Mouse (Mus musculus): Measurements from ENCODE around the gene Sgcd. TPM values are rescaled to one million over a fixed set of nuclear protein-coding genes. Genes with fewer than 3 reads are reported as not detected.

The Sgcd gene
- total RNA-seq, 1 experiment from 2014 or later: not detected

DNA sequence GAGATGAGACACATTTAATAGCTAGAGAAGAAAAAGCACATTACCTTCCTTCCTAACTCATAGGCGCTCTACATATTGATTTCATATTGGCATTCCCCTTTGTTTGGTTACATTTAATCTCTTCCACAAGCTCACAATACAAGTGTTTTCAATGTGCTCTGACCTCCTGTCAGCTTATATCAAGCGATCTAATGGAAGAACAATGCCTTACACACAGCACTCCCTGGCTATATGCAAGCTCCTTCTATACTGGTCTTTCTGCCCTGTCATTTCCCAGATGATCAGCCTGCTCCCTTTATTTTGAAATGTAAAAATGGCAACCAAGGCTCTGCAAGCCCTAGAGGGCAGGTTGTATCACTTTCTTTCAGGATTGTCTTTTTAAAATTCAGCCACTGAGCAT is 881.1 kb downstream of the Sgcd start:
- ATAC-seq (replicated peaks; ENCODE audit: insufficient number of reproducible peaks, low FRiP score, low TSS enrichment, poor library complexity, severe bottlenecking): no peak

DNA sequence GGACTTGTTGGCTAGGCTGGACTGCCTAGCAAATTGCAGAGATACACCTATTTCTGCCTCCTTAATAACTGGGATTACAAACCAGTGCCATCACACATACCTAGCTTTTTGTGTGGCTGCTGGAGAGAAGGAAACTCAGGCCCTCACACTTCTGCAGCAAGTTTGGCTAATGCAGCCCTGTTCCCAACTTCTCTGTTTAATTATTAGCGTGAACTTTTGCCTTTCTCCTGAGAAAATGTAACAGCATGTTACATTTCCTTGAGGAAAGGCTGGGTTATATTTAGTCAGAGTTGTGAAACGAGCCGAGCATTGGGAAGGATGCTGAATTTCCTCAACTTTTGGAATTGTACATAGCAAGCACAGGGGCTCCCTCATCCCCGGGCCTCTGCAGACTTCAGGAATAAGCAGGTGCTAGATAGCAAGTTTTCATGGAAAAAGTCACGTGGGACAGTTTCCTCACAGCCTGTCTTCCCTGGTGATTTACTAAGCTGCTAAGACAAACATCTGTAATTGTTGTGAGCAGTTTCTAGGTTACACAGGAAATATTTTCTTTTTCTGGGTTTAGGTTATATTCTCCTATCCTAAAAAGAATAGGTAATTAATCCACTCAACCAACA is 895.4 kb downstream of the Sgcd start:
- no peak for ATAC-seq (replicated peaks; ENCODE audit: insufficient number of reproducible peaks, low FRiP score, low TSS enrichment, poor library complexity, severe bottlenecking)

DNA sequence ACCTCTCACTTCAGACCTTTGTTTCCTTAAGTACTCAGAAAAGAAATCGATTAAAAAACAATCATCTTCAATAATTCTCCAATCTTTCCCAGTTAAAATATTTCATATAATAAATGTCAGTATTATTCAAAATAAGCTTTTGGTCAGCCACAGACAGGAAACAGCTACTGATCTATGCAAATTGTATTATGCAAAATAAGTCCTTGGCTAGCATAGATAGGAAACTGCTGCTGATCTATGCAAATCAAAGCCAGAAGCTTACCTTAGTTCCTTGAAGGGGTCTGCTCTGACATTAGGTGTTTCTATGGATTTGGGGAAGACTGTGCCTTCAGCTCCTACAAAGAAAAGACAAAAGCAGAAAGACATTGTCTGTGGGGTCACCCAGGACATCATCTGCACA is 906.3 kb downstream of the Sgcd start:
- no peak for ATAC-seq (replicated peaks; ENCODE audit: insufficient number of reproducible peaks, low FRiP score, low TSS enrichment, poor library complexity, severe bottlenecking)

DNA sequence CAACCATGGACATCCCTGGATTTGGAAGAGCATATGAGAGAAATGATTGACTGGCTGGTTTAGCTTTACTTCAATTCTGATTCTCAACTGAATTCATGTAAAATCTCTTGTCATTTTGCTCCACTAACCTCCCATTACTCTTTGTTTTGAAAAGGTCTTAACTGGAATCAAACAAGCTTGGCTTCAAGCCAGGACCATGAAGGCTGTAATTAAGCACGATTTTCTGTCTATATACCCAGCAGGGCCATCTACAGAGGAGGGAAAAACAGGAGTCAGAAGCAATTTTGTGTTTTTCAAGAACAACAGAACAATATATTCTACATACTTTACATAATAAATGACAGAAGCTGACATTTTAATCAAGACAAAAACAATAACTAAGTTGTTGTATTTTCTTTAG is 915.2 kb downstream of the Sgcd start:
- no peak for ATAC-seq (replicated peaks; ENCODE audit: insufficient number of reproducible peaks, low FRiP score, low TSS enrichment, poor library complexity, severe bottlenecking)

DNA sequence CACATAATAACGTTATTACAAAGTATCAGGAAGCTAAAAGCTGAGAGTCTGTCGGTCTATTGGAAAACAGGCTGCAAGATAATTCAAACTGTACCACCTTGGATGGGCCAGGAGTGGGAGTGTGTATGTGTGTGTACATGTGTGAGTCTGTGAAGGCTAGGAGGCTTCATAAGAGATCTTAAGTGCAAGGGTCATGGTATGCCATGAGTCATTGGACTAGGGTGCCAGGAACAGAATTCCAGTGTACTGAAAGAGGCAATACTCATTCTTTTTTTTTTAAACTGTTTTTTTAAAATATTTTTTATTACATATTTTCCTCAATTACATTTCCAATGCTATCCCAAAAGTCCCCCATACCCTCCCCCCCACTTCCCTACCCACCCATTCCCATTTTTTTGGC is 917.6 kb downstream of the Sgcd start:
- ATAC-seq (replicated peaks; ENCODE audit: insufficient number of reproducible peaks, low FRiP score, low TSS enrichment, poor library complexity, severe bottlenecking): no peak

DNA sequence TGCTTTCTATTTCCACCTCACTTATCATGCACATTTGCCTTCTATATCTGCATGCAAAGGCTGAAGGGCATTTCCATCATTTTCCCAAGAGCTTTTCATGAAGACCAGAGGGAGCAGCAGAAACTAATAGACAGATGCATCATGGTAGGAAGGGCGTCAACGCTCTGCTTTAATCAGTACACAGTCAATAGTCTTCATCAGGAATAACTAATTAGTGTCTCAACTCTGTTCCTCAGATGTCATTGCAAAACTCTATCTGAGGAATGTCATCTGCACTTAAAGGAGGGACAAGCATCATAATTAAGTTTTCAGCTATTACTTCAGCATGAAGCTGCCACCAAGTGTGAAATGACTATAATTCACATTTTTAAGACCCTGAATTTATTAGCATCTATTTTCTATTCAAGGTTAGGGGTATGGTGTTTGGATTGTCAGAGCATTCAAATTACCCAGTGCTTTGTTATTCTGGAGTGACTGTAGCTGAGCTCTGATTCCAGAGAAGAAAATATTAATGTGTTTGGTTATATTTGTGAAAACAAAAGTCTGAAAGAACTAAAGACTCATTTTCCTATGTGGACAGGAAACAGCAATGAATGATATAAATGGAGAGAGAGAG is 918.9 kb downstream of the Sgcd start:
- no peak for ATAC-seq (replicated peaks; ENCODE audit: insufficient number of reproducible peaks, low FRiP score, low TSS enrichment, poor library complexity, severe bottlenecking)

DNA sequence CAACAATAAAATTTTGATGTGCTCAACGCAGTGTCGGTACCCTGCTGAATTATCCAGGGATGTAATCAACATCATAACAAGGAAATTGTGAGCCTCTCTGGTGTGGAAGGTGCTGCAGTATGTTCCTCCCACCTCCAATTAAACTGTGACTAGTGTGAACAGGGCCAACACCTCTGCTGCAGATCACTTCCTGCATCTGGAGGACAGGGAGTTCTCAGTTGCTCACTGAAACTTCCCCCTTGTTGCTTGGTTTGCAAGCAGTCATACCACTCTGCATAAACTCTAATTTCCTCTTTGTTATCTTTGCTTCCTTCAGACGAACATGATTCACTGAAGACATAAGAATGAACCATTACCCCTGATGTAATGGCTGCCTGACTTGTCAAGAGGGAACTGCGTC is 925.1 kb downstream of the Sgcd start:
- ATAC-seq (replicated peaks; ENCODE audit: insufficient number of reproducible peaks, low FRiP score, low TSS enrichment, poor library complexity, severe bottlenecking): no peak

DNA sequence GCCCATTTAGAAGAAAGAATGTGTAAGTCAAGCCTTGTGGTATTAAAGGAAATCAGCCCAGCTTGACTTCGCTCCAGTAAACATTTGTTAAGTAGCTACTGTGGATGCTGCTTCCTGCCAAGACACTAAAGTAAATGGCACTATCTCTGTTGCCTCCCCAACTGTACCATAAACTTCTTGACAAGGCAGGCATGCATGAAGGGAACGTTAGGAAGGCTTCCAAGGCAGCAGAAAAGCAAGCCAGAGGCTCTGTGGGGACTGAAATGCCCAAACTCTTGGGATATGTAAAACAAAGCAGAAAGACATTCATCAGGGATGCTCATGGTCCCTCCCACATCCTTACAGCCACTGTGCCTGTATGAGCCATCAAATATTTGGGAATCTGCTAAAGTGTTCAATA is 938.4 kb downstream of the Sgcd start:
- no peak for ATAC-seq (replicated peaks; ENCODE audit: insufficient number of reproducible peaks, low FRiP score, low TSS enrichment, poor library complexity, severe bottlenecking)

DNA sequence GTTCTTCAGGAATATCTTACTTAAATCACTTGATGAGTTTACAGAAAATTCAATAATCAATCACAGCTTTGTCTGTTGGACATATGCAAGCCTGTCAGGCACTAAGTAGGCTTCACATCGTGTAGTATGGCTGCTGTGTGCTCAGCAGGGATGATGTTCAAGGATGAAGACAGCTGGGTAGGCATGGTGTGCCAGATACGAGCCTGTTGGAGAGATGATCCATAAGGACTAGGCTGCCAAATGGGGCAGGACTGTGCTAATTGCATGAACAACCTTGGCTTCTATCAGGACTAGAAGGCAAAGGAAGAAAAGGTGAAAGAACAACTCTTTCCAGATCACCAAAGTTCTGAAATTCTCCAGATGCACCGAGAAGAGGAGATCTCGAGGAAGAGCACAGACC is 939.0 kb downstream of the Sgcd start:
- ATAC-seq (replicated peaks; ENCODE audit: insufficient number of reproducible peaks, low FRiP score, low TSS enrichment, poor library complexity, severe bottlenecking): no peak

DNA sequence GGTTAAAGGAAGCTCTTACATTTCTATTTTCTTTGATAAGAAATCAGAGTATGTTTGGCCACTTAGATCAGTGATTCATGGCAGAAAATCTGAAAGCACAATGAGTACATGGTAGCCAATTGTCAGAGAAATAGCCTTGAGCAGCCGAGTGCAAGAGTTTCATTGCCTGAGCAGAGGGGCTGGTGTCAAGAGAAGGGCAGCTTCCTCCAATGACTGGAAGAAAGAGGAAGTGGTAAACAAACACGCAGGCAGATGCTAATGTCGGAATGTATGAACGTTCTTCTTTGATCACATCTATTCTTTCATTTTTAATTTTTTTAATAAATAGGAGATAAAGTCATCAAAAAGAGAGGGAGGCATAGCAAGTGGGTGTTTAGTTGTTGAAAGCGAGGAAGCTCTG is 956.5 kb downstream of the Sgcd start:
- no peak for ATAC-seq (replicated peaks; ENCODE audit: insufficient number of reproducible peaks, low FRiP score, low TSS enrichment, poor library complexity, severe bottlenecking)

DNA sequence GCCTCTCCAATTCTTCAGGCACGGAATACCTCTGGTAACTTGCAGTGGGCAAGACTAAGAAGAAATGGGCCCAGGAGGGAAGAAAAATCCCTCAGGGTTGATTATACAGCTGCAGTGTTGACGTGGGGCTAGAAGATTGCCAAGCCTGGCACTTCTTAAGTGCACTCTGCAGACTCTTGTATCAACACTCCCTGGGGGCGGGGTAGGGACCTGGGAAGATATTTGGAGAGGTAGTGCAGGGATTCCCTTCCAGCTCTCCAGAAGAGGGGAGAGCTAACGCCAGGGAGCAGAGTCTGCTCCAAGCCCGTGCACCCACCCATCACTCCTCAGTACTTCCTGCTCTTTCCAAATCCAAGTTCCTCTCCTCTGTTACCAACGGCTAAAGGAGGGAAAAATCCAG is 967.9 kb downstream of the Sgcd start:
- ATAC-seq (replicated peaks; ENCODE audit: insufficient number of reproducible peaks, low FRiP score, low TSS enrichment, poor library complexity, severe bottlenecking): no peak

DNA sequence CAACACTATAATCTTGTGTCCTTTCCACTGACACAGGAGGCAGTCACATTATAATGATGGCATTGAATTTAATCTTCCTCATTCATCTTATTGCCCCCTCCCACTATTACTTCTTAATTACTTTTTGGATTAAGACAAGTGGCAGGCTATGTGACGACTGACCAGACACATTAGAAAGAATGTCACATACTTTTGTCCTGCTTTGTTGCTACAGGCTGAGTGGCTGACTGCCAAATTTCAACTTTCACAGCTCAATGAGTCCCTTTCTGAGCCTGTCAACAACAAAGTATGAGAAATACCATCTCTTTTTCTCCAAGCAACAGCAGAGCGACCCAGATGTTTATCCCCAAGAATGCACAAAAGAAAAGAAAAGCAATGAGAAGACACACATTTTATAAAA is 970.6 kb downstream of the Sgcd start:
- no peak for ATAC-seq (replicated peaks; ENCODE audit: insufficient number of reproducible peaks, low FRiP score, low TSS enrichment, poor library complexity, severe bottlenecking)

DNA sequence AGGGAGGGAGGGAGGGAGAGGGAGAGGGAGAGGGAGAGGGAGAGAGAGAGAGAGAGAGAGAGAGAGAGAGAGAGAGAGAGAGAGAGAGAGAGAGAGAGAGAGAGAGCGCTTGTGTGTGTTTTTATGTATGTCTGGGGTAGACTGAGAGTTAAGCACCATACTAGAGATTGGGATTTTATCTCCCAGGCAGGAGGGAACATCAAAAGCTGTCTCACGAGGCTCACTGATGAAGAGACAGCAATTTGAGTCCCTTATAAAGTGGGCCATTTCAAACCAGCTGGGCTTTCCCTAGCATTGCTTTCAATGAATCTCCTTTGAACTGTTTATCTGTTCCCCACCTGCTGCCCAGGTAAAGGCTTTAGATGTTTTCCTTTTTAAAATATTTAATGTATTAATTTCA is 973.1 kb downstream of the Sgcd start:
- ATAC-seq (replicated peaks; ENCODE audit: insufficient number of reproducible peaks, low FRiP score, low TSS enrichment, poor library complexity, severe bottlenecking): no peak

DNA sequence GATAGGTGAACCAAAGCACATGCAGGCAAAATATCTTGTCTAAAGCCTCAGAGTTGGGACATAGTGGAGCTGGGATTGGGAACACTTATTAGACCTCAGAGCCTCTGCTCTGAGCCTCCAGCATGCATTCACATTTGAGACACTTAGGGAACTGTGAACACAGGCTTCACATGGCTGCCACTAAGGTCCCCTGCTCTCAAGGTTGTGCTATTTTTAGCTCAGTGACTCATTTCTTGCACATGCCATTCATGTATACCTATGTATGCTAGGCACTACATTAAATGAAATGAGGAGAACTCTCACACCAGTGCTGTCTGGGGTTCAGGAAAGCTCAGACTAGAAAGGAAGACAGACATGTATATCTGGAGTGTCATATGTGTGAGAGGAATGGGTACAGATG is 974.5 kb downstream of the Sgcd start:
- no peak for ATAC-seq (replicated peaks; ENCODE audit: insufficient number of reproducible peaks, low FRiP score, low TSS enrichment, poor library complexity, severe bottlenecking)

DNA sequence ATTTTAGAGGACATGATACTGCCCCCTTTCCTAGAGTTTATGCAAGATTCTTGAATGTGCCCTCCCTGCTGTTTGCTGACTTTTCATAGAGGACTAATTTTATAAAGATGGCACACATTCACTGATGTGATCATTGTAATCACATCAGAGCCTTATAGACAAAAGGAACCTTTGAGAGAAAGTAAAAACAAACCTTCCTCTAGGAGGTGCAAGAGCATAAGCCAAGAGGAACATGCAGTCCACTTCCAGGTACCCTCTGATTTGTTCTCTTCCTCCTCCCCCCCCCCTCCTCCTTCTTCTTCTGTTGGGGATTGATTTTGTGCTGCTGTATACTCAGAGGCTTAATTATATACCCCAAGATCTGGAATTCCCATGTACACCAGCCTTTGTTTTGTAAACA is 978.6 kb downstream of the Sgcd start:
- ATAC-seq (replicated peaks; ENCODE audit: insufficient number of reproducible peaks, low FRiP score, low TSS enrichment, poor library complexity, severe bottlenecking): no peak

DNA sequence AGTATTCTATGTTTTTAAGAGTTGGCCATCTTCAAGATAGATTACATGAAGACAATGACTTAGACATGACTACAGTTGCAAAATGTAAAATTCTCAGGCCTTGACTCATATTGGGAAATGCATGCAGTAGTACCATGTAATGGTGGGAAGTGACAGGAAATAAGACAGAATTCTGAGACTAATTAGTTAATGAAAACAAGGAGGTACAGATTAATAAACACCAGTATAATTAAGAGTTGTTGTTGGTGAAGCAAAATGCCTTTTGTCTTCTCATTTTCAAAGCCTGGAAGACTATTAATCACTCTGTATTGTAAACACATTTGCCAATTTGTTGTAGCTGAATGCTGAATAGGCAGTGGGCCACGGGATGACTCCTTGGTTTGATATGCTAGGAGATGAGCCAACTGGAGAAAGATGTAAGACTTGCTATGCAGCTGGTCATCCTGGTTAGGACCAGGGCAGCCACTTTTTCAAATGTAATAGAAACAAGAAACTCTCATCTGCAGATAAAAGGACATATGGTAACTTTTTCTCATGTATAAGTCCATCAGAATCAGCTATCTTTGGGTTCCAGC is 983.4 kb downstream of the Sgcd start:
- ATAC-seq (replicated peaks; ENCODE audit: insufficient number of reproducible peaks, low FRiP score, low TSS enrichment, poor library complexity, severe bottlenecking): no peak

DNA sequence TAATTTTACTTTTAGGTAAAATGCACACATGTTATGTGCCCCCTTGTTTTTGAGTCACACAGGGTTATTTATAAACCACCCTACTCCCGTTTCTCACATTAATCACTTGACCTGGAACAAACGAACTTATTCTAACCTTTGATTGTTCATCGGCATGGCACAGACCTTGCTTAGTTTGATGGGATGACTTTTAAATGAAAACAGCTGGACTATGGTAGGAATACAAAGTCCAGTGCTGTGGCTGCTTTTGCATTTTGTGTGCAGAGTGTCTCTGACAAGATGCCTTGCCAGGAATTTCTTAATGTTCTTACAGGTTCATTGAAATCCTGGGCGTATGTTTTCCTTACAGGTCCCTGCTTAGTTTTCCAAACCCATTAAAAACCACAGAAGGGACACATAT is 1049.5 kb downstream of the Sgcd start:
- ATAC-seq (replicated peaks; ENCODE audit: insufficient number of reproducible peaks, low FRiP score, low TSS enrichment, poor library complexity, severe bottlenecking): no peak

DNA sequence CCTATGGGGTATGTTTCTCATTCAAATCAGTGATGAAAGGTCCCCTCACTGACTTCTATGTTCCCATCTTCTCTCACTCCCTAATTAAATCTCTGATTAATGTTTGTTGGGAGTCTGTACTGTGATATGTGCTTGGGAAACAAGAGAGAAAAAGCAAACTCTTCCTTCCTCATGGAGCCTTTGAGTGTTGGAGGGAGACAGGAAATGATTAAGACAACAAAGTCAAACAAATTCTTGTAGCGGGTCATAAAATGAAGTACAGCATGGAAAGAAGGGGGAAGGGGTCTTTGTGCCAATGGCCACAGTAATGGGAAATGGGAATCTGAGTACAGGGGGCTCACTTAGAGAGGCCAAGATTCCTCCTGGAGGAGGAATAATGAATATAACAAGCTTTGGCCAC is 1063.8 kb downstream of the Sgcd start:
- ATAC-seq (replicated peaks; ENCODE audit: insufficient number of reproducible peaks, low FRiP score, low TSS enrichment, poor library complexity, severe bottlenecking): no peak

DNA sequence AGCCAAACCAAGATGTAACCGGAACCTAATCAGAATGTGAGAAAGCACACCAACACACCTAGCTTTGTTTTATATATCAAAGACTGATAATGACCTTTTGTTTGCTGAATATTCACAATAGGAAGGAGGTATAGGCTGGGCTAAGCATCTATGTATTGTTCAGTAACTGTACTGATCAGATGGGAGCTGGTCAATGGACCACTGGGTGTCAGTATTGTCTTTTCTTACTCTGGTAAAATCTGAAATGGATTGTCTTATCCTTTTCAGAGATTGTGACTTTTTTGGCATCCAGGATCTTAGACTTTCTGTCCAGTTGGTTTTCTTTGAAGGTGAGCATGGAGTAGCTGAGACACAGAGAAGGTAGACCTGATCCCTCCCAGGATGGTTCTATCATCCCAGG is 1068.5 kb downstream of the Sgcd start:
- ATAC-seq (replicated peaks; ENCODE audit: insufficient number of reproducible peaks, low FRiP score, low TSS enrichment, poor library complexity, severe bottlenecking): no peak

DNA sequence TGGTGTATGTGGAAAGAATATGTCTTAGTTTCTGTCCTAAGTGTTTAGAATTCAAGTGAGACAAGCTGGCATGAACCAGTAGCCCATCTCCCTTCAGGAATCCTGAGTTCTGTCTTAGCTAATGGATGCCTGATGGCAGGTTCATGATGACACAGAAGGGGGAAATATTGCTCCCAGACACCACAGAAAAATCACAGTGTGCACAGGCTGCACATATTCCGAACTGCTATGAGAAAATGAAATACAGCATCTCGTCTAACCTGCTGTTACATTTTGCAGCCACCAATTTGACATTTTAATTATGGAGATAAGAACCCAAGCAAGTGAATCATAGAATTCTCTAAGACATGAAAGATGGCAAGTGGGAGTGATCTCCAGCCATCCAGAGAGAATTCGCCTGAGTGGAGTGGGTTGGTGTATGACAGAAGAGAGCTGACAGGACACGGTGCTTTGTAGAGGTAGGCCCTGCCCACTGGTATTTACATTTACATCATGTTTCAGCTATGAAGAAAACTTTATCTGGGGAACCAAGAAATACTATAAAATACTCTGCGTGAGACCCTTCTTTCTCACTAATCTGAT is 1076.0 kb downstream of the Sgcd start:
- ATAC-seq (replicated peaks; ENCODE audit: insufficient number of reproducible peaks, low FRiP score, low TSS enrichment, poor library complexity, severe bottlenecking): no peak

All from monocyte, adult 5-6 weeks (primary cell).